Mouse (Mus musculus): ENCODE measurements at regions not wholly inside any gene's neighbourhood (a gene's known extent, or its start where the extent isn't known, plus 50 kb on each side); places are given as distances from the start of the nearest gene placed in this dataset.

DNA sequence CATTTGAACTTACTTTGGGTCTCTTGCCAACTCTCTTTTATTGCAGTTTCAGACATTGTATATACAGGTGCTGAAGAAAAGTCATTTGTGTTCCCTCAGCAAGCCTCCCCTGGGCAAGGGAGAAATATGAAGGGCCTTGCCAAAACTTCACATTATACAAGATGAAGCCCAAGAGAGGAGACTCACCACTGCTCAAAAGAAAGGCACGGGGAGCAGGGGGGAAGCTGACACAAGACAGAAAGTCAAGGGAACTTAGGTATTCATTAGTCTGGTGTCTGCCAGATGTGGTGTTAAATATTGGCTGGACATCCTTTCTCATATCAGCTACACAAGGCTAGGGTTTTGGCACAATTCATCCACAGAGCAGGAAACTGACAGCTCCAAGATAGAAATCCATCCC, 272.0 kb downstream of the Sorl1 start:
- TF ChIP-seq CTCF (IDR thresholded peaks at IDR 0.05; ENCODE audit: extremely low read depth, insufficient read length, insufficient replicate concordance, low read depth, low read length): no peak
- TF ChIP-seq POLR2A (IDR thresholded peaks at IDR 0.05; ENCODE audit: low read depth, low read length): no peak
